Mouse (Mus musculus) lung, postnatal 0 days (tissue): ENCODE data around the gene Nf2. TPM values are rescaled to one million over a fixed set of nuclear protein-coding genes. Genes with fewer than 3 reads are reported as not detected.

Experiments
- ATAC-seq: fragments of 200-750 bp; cut with Nextera tagmentation; 2 replicates; pipeline ENCODE4 v1.8.0; 2017; ENCODE audit warnings: moderate library complexity
- DNase-seq: peaks from one replicate; pipeline ENCODE4 v3.0.0-alpha.2; 2016; ENCODE audit warnings: low spot score
- H3K27ac ChIP-seq: fragments of 300-500 bp; sonication (generic); 2 replicates; pipeline ENCODE4 v1.5.1; 2014; ENCODE audit warnings: antibody characterized with exemption, mild to moderate bottlenecking, low read length, mixed read lengths
- H3K27me3 ChIP-seq: fragments of 300-500 bp; sonication (generic); replicated peaks from 2 replicates; pipeline ENCODE4 v1.6.1; 2014; ENCODE audit warnings: low read length, mixed read lengths; ENCODE audit not compliant: insufficient read depth
- H3K36me3 ChIP-seq: fragments of 300-500 bp; sonication (generic); 2 replicates; pipeline ENCODE4 v1.6.1; 2014; ENCODE audit warnings: low read length, mixed read lengths; ENCODE audit not compliant: insufficient read depth
- H3K4me1 ChIP-seq: fragments of 300-500 bp; sonication (generic); 2 replicates; pipeline ENCODE4 v1.6.1; 2014; ENCODE audit warnings: antibody characterized with exemption, low read depth, low read length, mixed read lengths; ENCODE audit not compliant: insufficient read depth
- H3K4me2 ChIP-seq: fragments of 300-500 bp; sonication (generic); replicated peaks from 2 replicates; pipeline ENCODE4 v1.6.1; 2014; ENCODE audit warnings: low read depth, mild to moderate bottlenecking, low read length, moderate library complexity, mixed read lengths
- H3K4me3 ChIP-seq: fragments of 300-500 bp; sonication (generic); 2 replicates; pipeline ENCODE4 v1.5.1; 2014; ENCODE audit warnings: low read depth, low read length
- H3K9ac ChIP-seq: fragments of 300-500 bp; sonication (generic); replicated peaks from 2 replicates; pipeline ENCODE4 v1.6.1; 2014; ENCODE audit warnings: low read depth, mild to moderate bottlenecking
- H3K9me3 ChIP-seq: fragments of 300-500 bp; sonication (generic); 2 replicates; pipeline ENCODE4 v1.6.1; 2016; ENCODE audit warnings: low read length, mixed read lengths
- CTCF ChIP-seq: IDR thresholded peaks from 2 replicates; pipeline ENCODE4 v1.5.1; 2016; ENCODE audit warnings: antibody characterized with exemption, mild to moderate bottlenecking
- EP300 ChIP-seq: IDR thresholded peaks from 2 replicates; pipeline ENCODE4 v1.6.1; 2016; ENCODE audit warnings: antibody characterized with exemption, mild to moderate bottlenecking, control low read depth
- WGBS: fragments of 180-500 bp; shearing (Covaris S2); extraction: QIAGEN DNeasy Blood & Tissue Kit; methylation state at CpG from one replicate; pipeline ENCODE4 v1.1.7; 2014; 5-methylcytosine and 5-hydroxymethylcytosine counted together
- polyA plus RNA-seq: library from polyadenylated mRNA; unstranded; fragments of >200 nt; fragmentation: Nextera tagmentation; extraction: Ambion mirVana; gene quantifications from 2 replicates; pipeline ENCODE4 v1.2.1, GENCODE M21; 2015

Gene Nf2
- polyA plus RNA-seq, 1 experiment from 2014 or later: 19.6 TPM

GRCm38 (mm10) chr11:4840942-4841526 lies 8.3 kb downstream of the Nf2 start:
- peak; percentile 28 for DNase-seq
- Histone ChIP-seq H3K4me2 (no peak overlapping the region), H3K9me3 (no peaks in the 10 kb centered on the region), H3K27me3 (no peaks in the 10 kb centered on the region), H3K36me3 (no peaks in the 10 kb centered on the region), H3K27ac (no peak overlapping the region), H3K4me3 (no peak overlapping the region), H3K4me1 (no peaks in the 10 kb centered on the region), H3K9ac (no peak overlapping the region)
- WGBS: 58% methylated on average over 3 of the region's 3 CpGs
- TF ChIP-seq CTCF: no peak
- TF ChIP-seq EP300: no peak
- peak; percentile 21; the same call in 1 of the 2 replicates for ATAC-seq

- Histone ChIP-seq H3K9ac (no peak overlapping the region), H3K4me2 (no peak overlapping the region), H3K36me3 (no peaks in the 10 kb centered on the region), H3K4me1 (no peaks in the 10 kb centered on the region), H3K9me3 (no peaks in the 10 kb centered on the region), H3K27me3 (no peaks in the 10 kb centered on the region), H3K27ac (no peak overlapping the region), H3K4me3 (no peak overlapping the region)
- TF ChIP-seq CTCF (no peak), EP300 (no peak)
- ATAC-seq (no peak), DNase-seq (no peak)
- 79% methylated on average over 1 of the region's 1 CpGs for WGBS
Observed at GRCm38 (mm10) chr11:4838235-4838634, 11.1 kb downstream of the Nf2 start.

- no peaks in the 10 kb centered on the region for H3K36me3 ChIP-seq
- no peaks in the 10 kb centered on the region for H3K9me3 ChIP-seq
- 66% methylated on average over 5 of the region's 5 CpGs for WGBS
- no peak for DNase-seq
- no peaks in the 10 kb centered on the region for H3K4me1 ChIP-seq
- ATAC-seq: no peak
- no peak overlapping the region for H3K4me3 ChIP-seq
- H3K27me3 ChIP-seq: no peaks in the 10 kb centered on the region
- TF ChIP-seq CTCF (no peak), EP300 (no peak)
- no peak overlapping the region for H3K9ac ChIP-seq
- no peak overlapping the region for H3K4me2 ChIP-seq
- no peak overlapping the region for H3K27ac ChIP-seq
Observed at GRCm38 (mm10) chr11:4837342-4837741, 12.0 kb downstream of the Nf2 start.

GRCm38 (mm10) chr11:4836755-4837154 lies 12.6 kb downstream of the Nf2 start:
- peak; percentile 73 for DNase-seq
- H3K27ac ChIP-seq: no peak overlapping the region
- TF ChIP-seq CTCF: peak; percentile 73
- no peak for TF ChIP-seq EP300
- H3K36me3 ChIP-seq: no peaks in the 10 kb centered on the region
- 40% methylated on average over 6 of the region's 6 CpGs for WGBS
- H3K9ac ChIP-seq: no peak overlapping the region
- no peak overlapping the region for H3K4me2 ChIP-seq
- H3K4me3 ChIP-seq: no peak overlapping the region
- no peaks in the 10 kb centered on the region for H3K9me3 ChIP-seq
- H3K27me3 ChIP-seq: no peaks in the 10 kb centered on the region
- H3K4me1 ChIP-seq: no peaks in the 10 kb centered on the region
- ATAC-seq: peak; percentile 53; the same call in 1 of the 2 replicates

- 83% methylated on average over 6 of the region's 6 CpGs for WGBS
- no peak overlapping the region for H3K9ac ChIP-seq
- no peaks in the 10 kb centered on the region for H3K9me3 ChIP-seq
- no peak overlapping the region for H3K4me2 ChIP-seq
- no peaks in the 10 kb centered on the region for H3K27me3 ChIP-seq
- DNase-seq (no peak), ATAC-seq (no peak)
- no peaks in the 10 kb centered on the region for H3K36me3 ChIP-seq
- TF ChIP-seq EP300: no peak
- no peak for TF ChIP-seq CTCF
- no peaks in the 10 kb centered on the region for H3K4me1 ChIP-seq
- no peak overlapping the region for H3K27ac ChIP-seq
- H3K4me3 ChIP-seq: no peak overlapping the region
Observed at GRCm38 (mm10) chr11:4835436-4835835, 13.9 kb downstream of the Nf2 start.

- H3K9me3 ChIP-seq: no peaks in the 10 kb centered on the region
- TF ChIP-seq EP300 (no peak), CTCF (no peak)
- no peak overlapping the region for H3K4me2 ChIP-seq
- no peak for DNase-seq
- H3K36me3 ChIP-seq: no peaks in the 10 kb centered on the region
- no peaks in the 10 kb centered on the region for H3K4me1 ChIP-seq
- H3K4me3 ChIP-seq: no peak overlapping the region
- no peak overlapping the region for H3K9ac ChIP-seq
- no peak for ATAC-seq
- no peaks in the 10 kb centered on the region for H3K27me3 ChIP-seq
- 66% methylated on average over 3 of the region's 3 CpGs for WGBS
- no peak overlapping the region for H3K27ac ChIP-seq
Observed at GRCm38 (mm10) chr11:4833295-4833939, 15.9 kb downstream of the Nf2 start.
